ENCODE assay signal across 12 mouse cellular contexts in genomic region chr13:99676393-99676792, GRCm38 (mm10).
DNase-seq lines count a peak whose midpoint lies in the region; ATAC-seq lines count a peak whose summit lies in the region.
"Had no signal": no experiment of that assay in that cellular context is flagged by ENCODE, and none has a peak within 500 bp of the region (broad histone marks: within the 10 kb centered on the region; RNA-seq: fewer than 3 reads in every experiment).

No protein-coding gene starts in this region.

- no peak overlapping the region for H3K4me3 ChIP-seq in hindbrain, embryonic 16.5 days (ENCODE audit: low read length)
- no peak overlapping the region for H3K4me3 ChIP-seq in heart, embryonic 11.5 days (ENCODE audit: low read depth, low read length)
- H3K4me3 ChIP-seq: heart, embryonic 12.5 days; limb, embryonic 13.5 days had no signal

- H3K27me3 ChIP-seq in hindbrain, embryonic 16.5 days (replicated peaks; ENCODE audit: control insufficient read depth, insufficient read depth, low read length), result no peaks in the 10 kb centered on the region
- H3K27me3 ChIP-seq in heart, embryonic 11.5 days (ENCODE audit: control insufficient read depth, insufficient read depth, low read length), result no peaks in the 10 kb centered on the region
- H3K27me3 ChIP-seq: heart, embryonic 12.5 days; limb, embryonic 13.5 days had no signal

- peak; percentile 11 for DNase-seq in lung, postnatal 36 days
- no peak for DNase-seq in lung, postnatal 25 days (ENCODE audit: low spot score)
- peak; percentile 64 for DNase-seq in cerebellum, adult 9-11 months
- DNase-seq in retina, embryonic 14.5 days (ENCODE audit: low spot score), result peak; percentile 62
- no peak for DNase-seq in kidney, postnatal 36 days
- no peak for DNase-seq in T-cell, adult 2 months (ENCODE audit: low spot score)
- DNase-seq: kidney, adult 2 months had no signal

- peaks cover 11% of the 10 kb centered on the region for H3K4me1 ChIP-seq in hindbrain, embryonic 16.5 days (ENCODE audit: control insufficient read depth, insufficient read depth, low read depth, low read length)
- H3K4me1 ChIP-seq in heart, embryonic 11.5 days (ENCODE audit: control insufficient read depth, insufficient read depth, low read length), result peaks cover 9% of the 10 kb centered on the region; the same call in 1 of the 2 replicates
- H3K4me1 ChIP-seq: limb, embryonic 13.5 days had no signal

- H3K27ac ChIP-seq in hindbrain, embryonic 16.5 days (ENCODE audit: low read depth, low read length), result no peak overlapping the region
- H3K27ac ChIP-seq in heart, embryonic 11.5 days (ENCODE audit: low read depth, low read length), result no peak overlapping the region
- H3K27ac ChIP-seq: limb, embryonic 13.5 days; macrophage had no signal

- peak; percentile 58; the same call in 1 of the 2 replicates for ATAC-seq in hindbrain, embryonic 16.5 days
- no peak for ATAC-seq in heart, embryonic 11.5 days (replicated peaks; ENCODE audit: insufficient number of reproducible peaks, low FRiP score, low TSS enrichment)

- no peak overlapping the region for H3K4me2 ChIP-seq in hindbrain, embryonic 16.5 days (ENCODE audit: low read length)
- no peak overlapping the region for H3K4me2 ChIP-seq in heart, embryonic 11.5 days
- H3K4me2 ChIP-seq: heart, embryonic 12.5 days; limb, embryonic 13.5 days had no signal

- peaks cover 4% of the 10 kb centered on the region for H3K9me3 ChIP-seq in hindbrain, embryonic 16.5 days (ENCODE audit: control insufficient read depth, low read length)
- no peaks in the 10 kb centered on the region; the same call in 1 of the 2 replicates for H3K9me3 ChIP-seq in heart, embryonic 11.5 days (replicated peaks; ENCODE audit: control insufficient read depth, low read length)

- 4% methylated on average over 1 of the region's 1 CpGs for WGBS in hindbrain, embryonic 16.5 days
- WGBS in heart, embryonic 11.5 days (ENCODE audit: insufficient replicate concordance), result 14% methylated on average over 1 of the region's 1 CpGs

- H3K36me3 ChIP-seq in hindbrain, embryonic 16.5 days (ENCODE audit: control insufficient read depth, insufficient read depth, low read length), result no peaks in the 10 kb centered on the region
- H3K36me3 ChIP-seq in heart, embryonic 11.5 days (ENCODE audit: control insufficient read depth, insufficient read depth, low read length), result no peaks in the 10 kb centered on the region
- H3K36me3 ChIP-seq: heart, embryonic 12.5 days; limb, embryonic 13.5 days had no signal

- no peak overlapping the region for H3K9ac ChIP-seq in hindbrain, embryonic 16.5 days (ENCODE audit: low read depth, low read length)
- no peak overlapping the region for H3K9ac ChIP-seq in heart, embryonic 11.5 days (ENCODE audit: low read depth, low read length)
- H3K9ac ChIP-seq: heart, embryonic 12.5 days; limb, embryonic 13.5 days had no signal

Comparison
In these comparisons a context has a peak if more than half of its experiments do, and no peak if none do; other contexts are left out.
1. DNase-seq: peak in lung, postnatal 36 days (single experiment), cerebellum, adult 9-11 months (single experiment) and retina, embryonic 14.5 days (single experiment); none in lung, postnatal 25 days (single experiment), kidney, postnatal 36 days (0 of 2) and T-cell, adult 2 months (single experiment).